Mouse (Mus musculus): ENCODE measurements around the gene Akr1c12. TPM values are rescaled to one million over a fixed set of nuclear protein-coding genes. Genes with fewer than 3 reads are reported as not detected.
"Not testable (repeated sequence)": the region's sequence is repeated elsewhere in the genome, so short reads cannot be mapped to it uniquely, and the experiment has no call there.

Gene Akr1c12
- not detected for total RNA-seq (2021)
- long read RNA-seq, experiment 1: 0 reads
- long read RNA-seq, experiment 2: 0 reads

- no peak for DNase-seq (ENCODE audit: low spot score in 2 of 2)
These were observed at the start of gene Akr1c12 for GRCm38 (mm10) chr13:4279284-4279683. Gene Akr1c12, minus strand, starts transcription at chr13:4279433.

- no peak for DNase-seq (ENCODE audit: low spot score in 2 of 2)
These were observed 39.5 kb upstream of the Akr1c12 start for GRCm38 (mm10) chr13:4318773-4319172.

GRCm38 (mm10) chr13:4313907-4314306 is 34.7 kb upstream of the Akr1c12 start:
- DNase-seq (ENCODE audit: low spot score in 2 of 2): no peak

DNA sequence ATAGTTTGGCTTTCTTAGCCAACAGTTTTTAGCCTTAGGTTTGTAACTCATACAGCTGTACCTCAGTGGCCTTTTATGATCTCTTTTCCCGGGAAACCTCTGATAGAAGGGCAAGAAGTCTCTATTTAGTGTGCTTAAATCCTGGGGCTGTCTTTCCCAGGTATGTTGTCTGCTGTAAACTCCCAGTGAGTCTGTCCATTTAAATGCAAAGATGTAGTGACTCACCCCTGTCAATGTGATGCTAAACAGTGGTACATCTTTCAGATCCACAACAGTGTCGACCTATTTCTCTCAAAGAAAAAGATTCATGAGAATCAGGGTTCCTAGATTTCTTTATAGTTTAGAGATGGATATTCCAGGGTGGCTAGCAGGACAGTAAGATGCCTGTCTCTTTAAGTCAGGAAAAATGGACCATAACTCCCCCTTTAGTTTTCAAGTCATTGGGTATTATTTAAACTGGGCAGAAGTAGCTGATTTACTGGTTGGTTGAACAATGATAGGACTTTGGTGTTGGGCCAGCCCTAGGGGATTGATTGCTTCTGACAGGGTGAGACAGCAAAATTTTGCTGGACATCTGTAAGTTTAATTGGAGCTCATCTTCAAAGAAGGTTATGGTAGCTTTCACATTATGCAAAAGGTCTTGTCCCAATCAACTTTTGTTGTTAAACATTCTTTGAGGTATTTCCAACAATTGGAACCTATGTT is 25.8 kb upstream of the Akr1c12 start:
- DNase-seq (ENCODE audit: low spot score in 2 of 2): no peak

- no peak for DNase-seq (ENCODE audit: low spot score in 2 of 2)
These were observed 17.8 kb upstream of the Akr1c12 start for GRCm38 (mm10) chr13:4296991-4297390.

- DNase-seq (ENCODE audit: low spot score in 2 of 2): no peak
These were observed 2.5 kb upstream of the Akr1c12 start for GRCm38 (mm10) chr13:4281471-4282412.

DNA sequence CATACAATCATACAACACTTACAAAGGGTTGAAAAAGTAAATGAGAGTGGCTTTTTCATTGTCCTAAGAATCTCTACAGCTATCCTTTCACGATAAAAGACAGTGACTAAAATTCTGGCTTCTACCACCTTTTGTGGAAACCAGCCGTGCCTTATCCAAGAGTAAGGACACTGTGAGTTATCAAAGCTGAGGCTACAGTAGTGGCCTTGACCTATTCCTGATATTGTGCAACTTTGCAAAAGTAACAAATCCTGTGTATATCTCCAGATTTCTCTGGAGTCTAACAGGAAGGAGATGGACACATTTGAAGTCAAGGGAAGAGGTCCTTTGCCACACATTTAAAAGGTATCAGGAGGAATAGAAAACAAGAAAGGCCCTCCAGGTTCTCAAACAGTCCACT is 1.7 kb downstream of the Akr1c12 start:
- DNase-seq (ENCODE audit: low spot score in 2 of 2): no peak

DNA sequence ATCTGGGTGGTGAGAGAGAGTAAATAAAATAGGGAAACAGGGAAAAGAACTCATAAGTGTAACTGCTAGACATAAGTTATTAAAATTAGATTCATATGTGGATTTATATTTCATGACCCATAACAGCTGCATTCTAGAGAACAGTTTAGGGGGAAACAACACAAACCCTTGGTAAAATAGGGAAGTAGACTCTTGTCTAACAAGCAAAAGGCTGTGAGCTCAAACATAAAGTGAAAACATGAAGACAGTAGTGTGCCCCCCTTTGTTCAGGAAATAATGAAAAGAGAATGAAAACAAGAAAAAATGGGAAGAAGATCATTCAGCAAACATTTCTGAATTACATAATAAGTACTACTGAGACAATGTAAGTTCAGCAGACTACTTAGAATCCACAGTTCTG is 8.4 kb downstream of the Akr1c12 start:
- DNase-seq (ENCODE audit: low spot score in 2 of 2): no peak

DNA sequence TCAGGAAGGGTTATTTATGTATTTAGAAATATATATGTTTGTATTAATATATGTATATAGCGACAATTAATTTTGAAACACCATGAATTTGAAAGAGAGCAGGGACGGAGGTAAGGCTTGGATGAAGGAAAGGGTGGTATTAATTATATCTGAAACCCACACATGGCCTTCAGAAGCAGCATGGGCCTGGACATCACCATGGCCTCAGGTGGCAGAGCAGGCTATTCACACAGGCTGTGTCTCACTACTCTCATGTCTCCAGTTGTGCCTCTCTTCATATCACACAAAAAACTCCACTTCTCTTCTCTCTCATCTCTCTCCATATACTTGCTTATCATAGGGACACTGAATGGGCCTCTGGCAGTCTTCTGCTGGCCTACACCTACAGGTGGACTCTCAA is 13.8 kb downstream of the Akr1c12 start:
- not testable (repeated sequence) for DNase-seq (ENCODE audit: low spot score in 2 of 2)

- no peak for DNase-seq (ENCODE audit: low spot score in 2 of 2)
These were observed 14.2 kb downstream of the Akr1c12 start for GRCm38 (mm10) chr13:4265047-4265446.

DNA sequence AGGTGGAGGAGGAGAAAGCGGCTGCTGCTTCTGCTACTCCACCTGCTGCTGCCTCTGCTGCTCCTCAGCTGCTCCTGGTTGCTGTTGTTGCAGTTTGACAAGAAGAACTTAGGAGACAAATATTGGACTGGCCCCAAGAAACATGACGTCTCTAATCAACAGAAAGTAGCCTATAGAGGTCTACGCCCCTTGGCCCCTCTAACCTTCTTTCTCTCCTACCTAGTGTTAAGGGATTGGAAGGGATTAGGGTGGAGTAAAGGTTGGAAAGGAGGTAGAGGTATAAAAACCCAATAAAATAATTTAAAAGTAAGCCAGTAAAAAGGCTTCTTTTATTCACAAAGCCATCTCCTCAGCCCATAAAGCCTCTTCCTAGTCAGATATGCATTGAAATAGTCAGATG is 14.6 kb downstream of the Akr1c12 start:
- DNase-seq (ENCODE audit: low spot score in 2 of 2): no peak

DNA sequence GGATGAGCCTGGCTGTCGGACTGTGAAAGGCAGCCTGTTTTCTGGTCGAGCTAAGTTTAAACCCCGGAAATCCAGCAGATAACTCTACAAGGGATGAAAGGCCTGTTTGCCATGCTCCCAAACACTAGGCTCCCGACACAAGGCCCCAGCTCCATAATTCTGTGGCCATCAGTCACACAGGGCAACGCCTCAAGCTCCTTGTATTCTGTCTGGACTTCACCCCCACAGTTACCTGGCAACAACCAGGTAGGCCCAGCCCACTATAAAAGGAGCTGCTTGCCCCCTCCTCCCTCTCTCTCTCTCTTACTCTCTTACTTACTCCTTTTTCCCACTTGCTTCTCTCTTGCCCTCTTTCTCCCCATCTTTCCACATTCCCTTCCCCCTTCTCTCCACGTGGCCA is 21.9 kb downstream of the Akr1c12 start:
- no peak for DNase-seq (ENCODE audit: low spot score in 2 of 2)

DNA sequence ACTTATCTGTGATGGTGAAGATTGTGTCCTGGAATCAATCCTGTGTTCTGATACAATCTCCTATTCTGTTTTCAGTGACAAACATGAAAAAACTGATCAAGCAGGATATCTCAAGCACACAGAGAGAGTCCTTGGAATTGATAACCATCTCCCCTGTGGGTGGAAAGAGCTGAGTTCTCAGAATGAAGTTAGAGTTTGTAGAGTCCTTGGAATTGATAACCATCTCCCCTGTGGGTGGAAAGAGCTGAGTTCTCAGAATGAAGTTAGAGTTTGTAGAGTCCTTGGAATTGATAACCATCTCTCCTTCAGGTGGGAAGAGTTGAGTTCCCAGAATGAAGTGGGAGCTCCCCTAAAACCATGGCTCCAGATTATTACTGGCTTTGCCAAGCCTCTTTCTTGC is 22.3 kb downstream of the Akr1c12 start:
- DNase-seq (ENCODE audit: low spot score in 2 of 2): not testable (repeated sequence)

GRCm38 (mm10) chr13:4249347-4249746 is 29.9 kb downstream of the Akr1c12 start:
- no peak for DNase-seq (ENCODE audit: low spot score in 2 of 2)

DNA sequence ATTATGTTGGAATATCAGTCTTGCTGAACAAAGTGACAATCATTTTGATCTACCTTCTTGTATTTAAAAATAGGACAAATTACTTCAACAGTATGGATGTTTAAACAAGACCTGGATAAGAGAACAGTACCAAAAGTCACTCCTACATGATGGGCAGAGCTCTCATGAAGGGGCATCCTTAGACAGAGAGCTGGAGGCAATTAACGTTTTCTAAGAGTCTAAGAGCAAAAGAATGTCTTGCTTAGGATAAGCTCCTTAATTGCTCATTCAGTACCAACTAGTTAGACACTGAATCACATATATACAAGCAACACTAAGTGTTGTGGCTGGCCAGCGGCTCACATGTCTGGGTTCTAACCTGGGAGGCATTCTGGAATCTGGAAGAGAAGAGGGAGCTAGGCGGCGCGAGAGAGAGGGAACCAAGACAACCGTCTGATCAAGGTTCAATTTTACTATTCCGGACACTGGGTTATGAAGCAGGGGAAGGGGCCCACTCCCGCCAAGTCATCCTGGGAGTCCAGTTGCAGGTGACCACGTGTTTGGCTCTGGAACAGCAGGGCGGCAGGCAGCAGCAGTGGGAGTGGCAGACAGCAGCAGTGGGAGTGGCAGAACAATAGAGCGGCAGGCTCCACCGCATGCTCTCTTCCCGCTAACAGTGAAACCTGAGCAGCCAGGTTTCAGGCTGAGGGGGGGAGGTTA is 34.2 kb downstream of the Akr1c12 start:
- DNase-seq (ENCODE audit: low spot score in 2 of 2): no peak

GRCm38 (mm10) chr13:4233536-4234172 is 45.6 kb downstream of the Akr1c12 start:
- DNase-seq (ENCODE audit: low spot score in 2 of 2): no peak

DNA sequence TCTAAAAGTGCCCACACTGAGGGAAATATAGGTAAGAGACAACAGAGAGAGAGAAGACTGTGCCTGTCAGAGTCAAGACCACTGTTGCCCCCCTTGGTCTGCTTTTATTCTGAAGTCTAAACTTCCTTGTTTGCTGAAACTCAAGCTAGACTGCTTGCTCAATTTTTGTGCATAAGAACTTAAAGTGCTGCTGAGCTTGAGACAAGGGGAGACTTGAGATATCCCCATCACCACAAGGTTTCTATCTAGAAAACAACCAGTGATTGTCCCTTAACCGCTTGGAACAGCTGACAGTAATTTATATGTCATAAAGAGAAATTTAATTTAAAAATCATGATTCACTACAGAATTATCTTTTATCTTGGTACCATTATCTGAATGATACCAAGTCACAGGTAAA is 46.1 kb downstream of the Akr1c12 start:
- DNase-seq (ENCODE audit: low spot score in 2 of 2): no peak

- DNase-seq (ENCODE audit: low spot score in 2 of 2): no peak
These were observed 48.2 kb downstream of the Akr1c12 start for GRCm38 (mm10) chr13:4230841-4231623.

GRCm38 (mm10) chr13:4228441-4228840 is 50.8 kb downstream of the Akr1c12 start, which contains the start of gene Akr1c19:
Gene Akr1c19, plus strand, starts transcription at chr13:4228700.
- DNase-seq (ENCODE audit: low spot score in 2 of 2): no peak

Data from gastrocnemius, postnatal 4 days (tissue).